Comparison of ENCODE assay signal across 13 mouse cellular contexts in the genomic region with DNA sequence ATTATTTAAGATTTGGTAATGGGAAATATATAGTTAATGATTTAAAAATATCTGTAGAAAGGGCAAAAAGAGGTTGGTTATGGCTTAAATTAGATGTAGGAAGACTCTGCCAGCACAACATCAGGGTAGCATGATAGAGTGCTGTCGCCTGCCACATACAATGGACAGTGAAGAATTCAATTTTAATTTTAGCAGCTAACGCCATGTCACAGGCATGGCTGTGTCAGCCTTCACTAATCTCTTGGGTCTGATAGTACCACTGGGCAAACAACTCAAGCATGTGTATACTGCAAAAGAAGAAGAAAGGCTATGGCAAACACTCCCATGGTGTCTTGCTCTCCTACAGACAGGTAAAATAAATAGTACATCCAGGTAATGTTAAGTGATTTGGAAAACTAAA.
"Had no signal": no experiment of that assay in that cellular context is flagged by ENCODE, and none has a peak within 500 bp of the region (broad histone marks: within the 10 kb centered on the region; RNA-seq: fewer than 3 reads in every experiment).

No protein-coding gene starts in this region.

- H3K9ac ChIP-seq: limb, embryonic 15.5 days; liver, embryonic 12.5 days; lung, embryonic 14.5 days; midbrain, embryonic 12.5 days had no signal

- H3K4me3 ChIP-seq: left cerebral cortex, adult 2 months; limb, embryonic 15.5 days; liver, embryonic 12.5 days; megakaryocyte, embryonic 14.5 days; midbrain, embryonic 12.5 days had no signal

- H3K27me3 ChIP-seq: liver, embryonic 12.5 days; megakaryocyte, embryonic 14.5 days; midbrain, embryonic 12.5 days had no signal

- ATAC-seq: liver, embryonic 12.5 days had no signal

- H3K4me2 ChIP-seq: limb, embryonic 15.5 days; liver, embryonic 12.5 days; lung, embryonic 14.5 days; midbrain, embryonic 12.5 days had no signal

- H3K36me3 ChIP-seq: limb, embryonic 15.5 days; liver, embryonic 12.5 days; midbrain, embryonic 12.5 days had no signal

- H3K9me3 ChIP-seq: limb, embryonic 15.5 days; liver, embryonic 12.5 days; midbrain, embryonic 12.5 days had no signal

- H3K27ac ChIP-seq: left cerebral cortex, adult 2 months; limb, embryonic 15.5 days; liver, embryonic 12.5 days; macrophage; midbrain, embryonic 12.5 days had no signal

- DNase-seq: kidney, postnatal 25 days; lung, embryonic 14.5 days; lung, postnatal 10 days; right cerebral cortex, adult 18-20 months; right cerebral cortex, postnatal 25 days; thymus, adult 18-20 months; thymus, postnatal 14 days had no signal

- H3K4me1 ChIP-seq: limb, embryonic 15.5 days; liver, embryonic 12.5 days; megakaryocyte, embryonic 14.5 days; midbrain, embryonic 12.5 days had no signal
